Mouse (Mus musculus): ENCODE data around the gene Topbp1.

GRCm38 (mm10) chr9:103304927-103305326, at the start of gene Topbp1, which contains the start of gene 1300017J02Rik:
- no peak for TF ChIP-seq GATA1 (IDR thresholded peaks at IDR 0.05; ENCODE audit: borderline replicate concordance, low read length)
- TF ChIP-seq FLI1 (IDR thresholded peaks at IDR 0.05; ENCODE audit: low read length) = peak; percentile 97

Measured in megakaryocyte, embryonic 14.5 days (primary cell).